Mouse (Mus musculus) bone marrow, adult 2 months (tissue): Measurements from ENCODE around the gene Slc7a9. TPM values are rescaled to one million over a fixed set of nuclear protein-coding genes. Genes with fewer than 3 reads are reported as not detected.

ENCODE experiments used
- H3K27ac ChIP-seq: fragments of 200-500 bp; 2 replicates; pipeline ENCODE4 v1.5.1; 2012; ENCODE audit warnings: low read depth, mild to moderate bottlenecking, control low read depth, inconsistent platforms, low read length; ENCODE audit not compliant: control insufficient read depth, poor library complexity, insufficient read depth
- H3K4me1 ChIP-seq: fragments of 200-500 bp; 2 replicates; pipeline ENCODE4 v1.6.1; 2011; ENCODE audit warnings: low read length; ENCODE audit not compliant: control insufficient read depth, insufficient read depth
- H3K4me3 ChIP-seq: fragments of 200-500 bp; replicated peaks from 2 replicates; pipeline ENCODE3; 2011; ENCODE audit warnings: mild to moderate bottlenecking, low read depth, low read length, control low read depth; ENCODE audit not compliant: control insufficient read depth
- CTCF ChIP-seq: fragments of 200-500 bp; IDR thresholded peaks from 2 replicates; pipeline ENCODE4 v1.5.1; 2011; ENCODE audit warnings: low read length, control low read depth; ENCODE audit not compliant: control insufficient read depth, insufficient read depth
- POLR2A ChIP-seq: fragments of 200-500 bp; IDR thresholded peaks from 2 replicates; pipeline ENCODE4 v1.6.1; 2011; ENCODE audit warnings: low read depth, mild to moderate bottlenecking, control low read depth, low read length, borderline replicate concordance; ENCODE audit not compliant: control insufficient read depth
- WGBS: fragments of 180-500 bp; shearing (Covaris S2); methylation state at CpG from one replicate; pipeline ENCODE4 v1.1.7; 2018; 5-methylcytosine and 5-hydroxymethylcytosine counted together
- polyA plus RNA-seq: library from polyadenylated mRNA; stranded (reverse); fragments of >200 nt; gene quantifications from 2 replicates; pipeline ENCODE4 v1.2.4, GENCODE M21; 2011; ENCODE audit warnings: low replicate concordance; ENCODE audit not compliant: missing spikeins, insufficient read depth, insufficient read length

Slc7a9 gene
- polyA plus RNA-seq, 1 experiment, result not detected

DNA sequence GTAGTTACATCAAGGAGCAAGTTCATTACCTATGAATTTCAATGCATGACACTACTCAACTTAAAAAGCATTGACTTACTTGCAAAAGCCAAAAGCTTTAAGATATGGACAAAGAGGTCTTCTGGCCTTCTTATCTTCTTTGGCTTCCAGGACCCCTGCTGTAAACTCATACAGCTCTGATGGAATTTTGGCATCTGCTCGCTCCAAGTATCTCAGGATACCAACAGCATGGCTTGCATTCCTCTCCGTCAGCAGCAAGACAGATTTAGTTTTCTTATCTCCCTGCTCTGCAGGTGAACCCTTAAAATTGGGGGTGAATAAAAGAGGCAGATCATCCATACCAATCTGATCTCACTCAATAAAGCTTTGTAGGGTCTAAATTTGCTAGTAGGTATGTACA is 36.5 kb downstream of the Slc7a9 start:
- Histone ChIP-seq H3K4me3 (no peak overlapping the region), H3K27ac (no peak overlapping the region), H3K4me1 (no peaks in the 10 kb centered on the region)
- TF ChIP-seq CTCF, result no peak
- no peak for TF ChIP-seq POLR2A
- 82% methylated on average over 2 of the region's 2 CpGs for WGBS

DNA sequence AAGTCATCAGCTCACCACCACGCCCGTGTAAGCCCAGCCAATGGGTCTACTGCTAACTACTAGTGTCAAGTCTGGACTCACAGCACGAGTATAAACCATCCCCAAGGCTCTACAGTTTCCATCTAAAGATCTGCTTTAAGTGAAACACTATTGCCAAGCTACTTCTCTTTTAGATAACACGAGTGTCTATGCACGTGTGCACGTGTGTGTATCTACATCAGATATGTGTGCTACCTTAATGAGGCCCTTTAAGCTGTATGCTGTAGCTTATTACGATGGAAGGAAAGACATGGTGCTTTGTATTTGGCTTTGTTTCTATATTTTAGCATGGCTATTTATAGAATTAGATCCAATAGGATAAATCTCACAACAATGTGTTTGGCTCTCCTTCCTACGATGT is 38.0 kb downstream of the Slc7a9 start:
- no peak overlapping the region for H3K4me3 ChIP-seq
- H3K4me1 ChIP-seq, result no peaks in the 10 kb centered on the region
- 74% methylated on average over 8 of the region's 8 CpGs for WGBS

DNA sequence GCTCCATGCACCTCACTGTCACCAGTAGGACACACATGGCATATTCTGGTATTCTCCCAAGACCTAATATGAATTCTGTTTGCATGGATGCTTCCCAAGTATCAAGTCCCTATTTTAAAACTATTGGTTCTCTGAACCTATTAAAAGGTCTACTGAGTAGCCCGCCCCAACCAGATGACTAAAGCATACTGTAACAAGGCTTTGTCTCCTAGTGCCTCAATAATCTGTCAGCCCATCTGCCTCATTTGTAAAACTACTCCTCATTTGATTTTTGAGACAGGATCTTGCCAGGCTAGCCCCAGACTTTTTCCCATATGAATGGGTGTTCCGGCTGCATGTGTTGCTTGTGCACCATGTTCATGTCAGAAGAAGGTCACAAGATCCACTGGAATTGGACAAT is 41.6 kb downstream of the Slc7a9 start:
- H3K4me1 ChIP-seq, result no peaks in the 10 kb centered on the region
- H3K4me3 ChIP-seq, result no peak overlapping the region
- no peak overlapping the region for H3K27ac ChIP-seq
- TF ChIP-seq POLR2A, result no peak
- no peak for TF ChIP-seq CTCF
- WGBS, result 75% methylated on average over 2 of the region's 2 CpGs

More for the DNA sequence above, 38.0 kb downstream of the Slc7a9 start:
- TF ChIP-seq POLR2A (no peak), CTCF (no peak)
- H3K27ac ChIP-seq, result no peak overlapping the region

DNA sequence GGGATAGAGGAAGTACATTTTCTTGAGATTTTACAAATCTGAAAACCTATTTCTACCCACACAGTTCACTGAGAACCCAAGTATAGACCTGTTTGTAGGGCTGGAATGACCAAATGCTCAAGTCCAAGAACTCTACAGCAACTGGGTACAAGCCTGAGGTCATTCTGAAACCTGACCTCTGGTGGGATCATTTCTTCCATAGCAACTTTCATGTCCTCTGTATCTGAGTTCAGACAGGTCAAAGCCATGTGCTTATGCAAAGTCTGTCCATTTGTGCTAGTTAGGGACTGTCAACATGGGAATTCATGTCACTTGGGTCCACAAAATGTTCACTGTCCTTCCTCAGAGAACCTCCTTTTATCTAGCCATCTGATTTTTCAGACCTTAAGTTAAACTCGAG is 42.4 kb downstream of the Slc7a9 start:
- Histone ChIP-seq H3K4me1 (no peaks in the 10 kb centered on the region), H3K4me3 (no peak overlapping the region), H3K27ac (no peak overlapping the region)
- 62% methylated on average over 1 of the region's 1 CpGs for WGBS
- TF ChIP-seq POLR2A (no peak), CTCF (no peak)

DNA sequence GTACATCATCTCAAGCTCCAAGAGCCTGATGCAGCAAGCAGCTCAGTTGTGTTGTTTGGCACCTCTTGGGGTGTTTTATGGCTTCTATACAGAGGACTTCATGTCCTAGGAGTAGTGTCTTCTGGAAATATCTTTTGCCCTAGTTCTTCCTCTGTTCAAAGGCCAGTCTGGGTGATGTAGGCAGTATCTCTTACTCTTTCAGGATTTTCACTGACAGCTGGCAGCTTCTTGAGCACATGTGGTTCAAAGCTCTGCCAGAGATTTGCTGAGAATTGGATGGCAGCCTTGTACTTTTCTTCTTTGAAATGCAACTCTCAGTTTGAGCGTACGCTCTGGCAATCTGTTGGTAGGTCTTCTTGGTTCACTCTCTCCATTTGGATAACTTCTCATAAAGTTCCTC is 48.9 kb downstream of the Slc7a9 start:
- H3K4me1 ChIP-seq, result no peaks in the 10 kb centered on the region
- no peak overlapping the region for H3K27ac ChIP-seq
- no peak overlapping the region for H3K4me3 ChIP-seq
- TF ChIP-seq CTCF, result no peak
- no peak for TF ChIP-seq POLR2A
- 87% methylated on average over 2 of the region's 2 CpGs for WGBS

DNA sequence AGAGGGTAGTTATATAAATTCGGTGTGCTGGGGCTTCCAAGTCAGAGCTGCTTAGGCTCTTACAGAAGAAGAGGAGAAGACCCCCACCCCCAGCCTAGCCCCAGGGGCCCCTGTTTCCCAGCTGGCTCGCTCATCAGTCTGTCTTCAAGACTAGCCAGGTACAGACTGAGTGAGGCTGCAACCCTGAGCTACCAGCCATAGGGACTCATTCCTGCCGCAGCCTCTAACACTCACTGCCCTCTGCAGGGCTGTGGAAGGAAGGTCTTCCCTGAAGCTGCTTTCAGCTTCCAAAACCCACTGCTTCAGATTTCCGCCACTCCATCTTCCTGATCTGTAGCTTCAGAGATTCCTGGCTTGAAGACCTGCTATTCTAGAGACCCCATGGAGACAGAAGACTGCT is 53.4 kb downstream of the Slc7a9 start:
- 25% methylated on average over 4 of the region's 4 CpGs for WGBS
- TF ChIP-seq POLR2A (no peak), CTCF (no peak)
- Histone ChIP-seq H3K4me1 (no peaks in the 10 kb centered on the region), H3K4me3 (no peak overlapping the region), H3K27ac (no peak overlapping the region)

Other genes with a start within 250 kb of the Slc7a9 start
- not detected in 2 replicates for gene Lrp3, start 233.3 kb upstream of the Slc7a9 start, polyA plus RNA-seq
- 1.9 and 7.1 TPM in 2 replicates for gene Gpatch1, start 130.4 kb upstream of the Slc7a9 start, polyA plus RNA-seq
- gene Rhpn2, start 114.6 kb upstream of the Slc7a9 start, polyA plus RNA-seq, result 2.0 TPM in 1 of 2 replicates, not detected in the other
- gene Faap24, start 52.0 kb upstream of the Slc7a9 start, polyA plus RNA-seq, result 7.3 and 8.2 TPM in 2 replicates
- gene Cep89, start 51.8 kb upstream of the Slc7a9 start, polyA plus RNA-seq, result 39.2 and 54.7 TPM in 2 replicates
- 2.3 TPM in 1 of 2 replicates, not detected in the other for gene Tdrd12, start 88.9 kb downstream of the Slc7a9 start, polyA plus RNA-seq
- gene Nudt19, start 107.5 kb downstream of the Slc7a9 start, polyA plus RNA-seq, result 29.6 and 39.4 TPM in 2 replicates
- 0.29 and 0.45 TPM in 2 replicates for gene Rgs9bp, start 136.8 kb downstream of the Slc7a9 start, polyA plus RNA-seq
- gene Ankrd27, start 137.4 kb downstream of the Slc7a9 start, polyA plus RNA-seq, result 12.8 and 20.7 TPM in 2 replicates
- gene Pdcd5, start 198.7 kb downstream of the Slc7a9 start, polyA plus RNA-seq, result 53.5 and 89.4 TPM in 2 replicates